Mouse (Mus musculus) brain, embryonic 14.5 days (tissue): ENCODE data around the gene Plpp6.

Experiments used
- CTCF ChIP-seq: fragments of 200-500 bp; IDR thresholded peaks from 2 replicates; pipeline ENCODE4 v1.5.1; 2012; ENCODE audit warnings: inconsistent platforms, mild to moderate bottlenecking, moderate library complexity, borderline replicate concordance; ENCODE audit not compliant: insufficient read depth, insufficient read length; ENCODE audit errors: extremely low read depth
- POLR2A ChIP-seq: fragments of 200-500 bp; IDR thresholded peaks from 2 replicates; pipeline ENCODE4 v1.6.1; 2012; ENCODE audit warnings: mild to moderate bottlenecking, inconsistent platforms, borderline replicate concordance; ENCODE audit not compliant: poor library complexity, insufficient read depth, insufficient read length, severe bottlenecking; ENCODE audit errors: extremely low read depth

DNA sequence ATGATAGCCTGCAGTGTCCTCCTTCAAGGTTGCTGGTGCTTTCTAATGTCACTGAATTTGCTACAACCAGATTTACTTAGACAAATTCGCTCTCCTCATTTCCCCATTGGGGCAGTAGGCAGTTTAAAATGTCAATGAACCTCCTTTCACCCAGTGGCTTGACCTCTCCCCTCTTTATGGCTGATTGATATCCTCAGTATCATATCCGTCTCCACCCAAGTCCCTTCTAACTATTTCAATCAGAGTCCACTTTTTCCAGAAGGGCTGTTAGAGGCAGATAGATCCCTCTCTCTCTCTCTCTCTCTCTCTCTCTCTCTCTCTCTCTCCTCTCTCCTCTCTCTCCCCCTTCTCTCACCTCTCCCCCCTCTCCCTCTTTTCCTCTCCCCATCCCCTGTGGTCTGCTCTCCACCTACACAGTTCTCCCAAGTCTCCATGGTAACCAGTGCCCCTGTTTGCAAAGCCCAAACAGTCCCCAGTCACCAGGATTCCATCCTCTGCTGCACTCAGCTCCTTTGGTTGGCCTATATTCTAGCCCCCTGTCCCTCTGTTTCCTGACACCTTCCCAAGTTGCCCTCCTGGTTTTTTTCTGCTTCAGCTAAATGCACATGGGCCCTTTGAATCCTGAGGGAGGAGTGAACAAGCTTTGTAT is 48.0 kb upstream of the Plpp6 start:
- TF ChIP-seq CTCF (no peak), POLR2A (no peak)
